Mouse (Mus musculus): ENCODE measurements around the gene Pnkd.

DNA sequence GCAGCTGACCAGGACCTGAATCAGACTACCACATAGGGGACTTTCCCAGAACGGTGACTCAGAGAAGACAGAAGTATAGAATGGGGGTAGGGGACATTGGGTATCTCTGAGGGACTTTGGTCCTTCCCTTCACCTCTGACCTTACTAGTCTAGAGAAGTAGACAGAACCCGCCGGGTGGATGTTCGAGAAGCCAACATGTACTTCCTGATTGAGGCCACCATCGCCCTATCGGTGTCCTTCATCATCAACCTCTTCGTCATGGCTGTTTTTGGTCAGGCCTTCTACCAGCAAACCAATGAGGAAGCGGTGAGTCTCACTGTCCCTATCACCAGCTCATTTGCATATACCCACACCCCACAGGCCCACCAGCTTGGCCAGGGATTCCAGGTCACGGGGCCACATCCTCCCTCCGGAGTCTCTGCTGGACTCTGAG lies 96.9 kb downstream of the Pnkd start:
- no peak for TF ChIP-seq CTCF (conservative IDR thresholded peaks at IDR 0.05; ENCODE audit: insufficient read depth, insufficient read length, low read depth, low read length)
- TF ChIP-seq POLR2A (IDR thresholded peaks at IDR 0.05; ENCODE audit: low read depth, low read length): no peak
